Mouse (Mus musculus) kidney, postnatal 0 days (tissue): ENCODE measurements at regions not wholly inside any gene's neighbourhood (a gene's known extent, or its start where the extent isn't known, plus 50 kb on each side); places are given as distances from the start of the nearest gene placed in this dataset.
"Not testable (repeated sequence)": the region's sequence is repeated elsewhere in the genome, so short reads cannot be mapped to it uniquely, and the experiment has no call there.

ENCODE experiments used
- ATAC-seq: fragments of 200-750 bp; cut with Nextera tagmentation; replicated peaks from 2 replicates; pipeline ENCODE4 v1.8.0; 2017; ENCODE audit warnings: low read depth, moderate number of reproducible peaks, moderate TSS enrichment, moderate library complexity; ENCODE audit not compliant: low FRiP score
- DNase-seq: peaks from one replicate; pipeline ENCODE4 v3.0.0-alpha.2; 2016; ENCODE audit warnings: low spot score
- H3K27ac ChIP-seq: fragments of 300-500 bp; sonication (generic); 2 replicates; pipeline ENCODE4 v1.5.1; 2014; ENCODE audit warnings: mild to moderate bottlenecking
- H3K27me3 ChIP-seq: fragments of 300-500 bp; sonication (generic); 2 replicates; pipeline ENCODE4 v1.6.1; 2014; ENCODE audit warnings: low read length, mixed read lengths; ENCODE audit not compliant: insufficient read depth
- H3K36me3 ChIP-seq: fragments of 300-500 bp; sonication (generic); 2 replicates; pipeline ENCODE4 v1.6.1; 2014; ENCODE audit warnings: low read length, mixed read lengths; ENCODE audit not compliant: insufficient read depth
- H3K4me1 ChIP-seq: fragments of 300-500 bp; sonication (generic); replicated peaks from 2 replicates; pipeline ENCODE4 v1.6.1; 2014; ENCODE audit warnings: antibody characterized with exemption, low read length, mixed read lengths; ENCODE audit not compliant: insufficient read depth
- H3K4me2 ChIP-seq: fragments of 300-500 bp; sonication (generic); 2 replicates; pipeline ENCODE4 v1.6.1; 2014; ENCODE audit warnings: mild to moderate bottlenecking, low read length, moderate library complexity, mixed read lengths
- H3K4me3 ChIP-seq: fragments of 300-500 bp; sonication (generic); replicated peaks from 2 replicates; pipeline ENCODE4 v1.5.1; 2014; ENCODE audit warnings: low read depth, low read length
- H3K9ac ChIP-seq: fragments of 300-500 bp; sonication (generic); 2 replicates; pipeline ENCODE4 v1.6.1; 2014; ENCODE audit warnings: low read depth, low read length
- H3K9me3 ChIP-seq: fragments of 300-500 bp; sonication (generic); replicated peaks from 2 replicates; pipeline ENCODE4 v1.6.1; 2016; ENCODE audit warnings: low read length, inconsistent platforms, mixed read lengths
- CTCF ChIP-seq: IDR thresholded peaks from 2 replicates; pipeline ENCODE4 v1.5.1; 2016; ENCODE audit warnings: antibody characterized with exemption, low read depth, mild to moderate bottlenecking, moderate library complexity
- WGBS: fragments of 180-500 bp; shearing (Covaris S2); extraction: QIAGEN DNeasy Blood & Tissue Kit; methylation state at CpG from one replicate; pipeline ENCODE4 v1.1.7; 2014; 5-methylcytosine and 5-hydroxymethylcytosine counted together

DNA sequence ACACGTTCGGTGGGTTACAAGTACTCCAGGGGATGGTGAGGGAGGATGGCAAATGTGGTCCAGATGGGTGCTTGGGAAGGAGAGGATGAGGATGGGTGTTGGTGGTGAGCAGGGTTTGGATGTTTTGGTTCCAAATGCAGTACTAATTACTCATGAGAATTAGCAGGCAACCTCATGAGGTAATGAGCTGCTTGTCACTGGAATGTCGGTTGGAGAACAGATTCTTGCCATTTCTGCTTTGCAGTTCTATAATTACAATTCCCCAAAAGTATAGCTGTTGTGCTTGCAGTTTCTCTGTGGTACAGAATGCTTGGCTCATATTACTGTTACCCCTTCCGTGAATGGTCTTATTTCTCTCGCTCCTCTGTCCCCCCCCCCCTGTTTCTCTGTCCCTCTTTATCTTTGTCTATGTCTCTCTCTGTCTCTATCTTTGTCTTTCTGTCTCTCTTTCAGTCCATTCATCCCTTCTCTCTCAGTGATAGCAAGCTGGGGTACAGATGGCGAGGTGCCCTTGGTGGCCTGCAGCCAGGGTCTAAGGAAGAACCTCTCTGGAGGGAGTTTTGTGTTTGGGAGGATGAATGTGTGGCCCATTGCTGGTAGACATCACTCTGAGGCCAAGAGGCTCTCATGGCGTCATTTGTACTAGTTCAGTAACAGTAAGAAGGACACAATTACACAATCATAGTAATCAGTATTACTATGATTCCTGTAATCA is 232.5 kb downstream of the Enc1 start:
- no peaks in the 10 kb centered on the region for H3K4me1 ChIP-seq
- no peaks in the 10 kb centered on the region for H3K27me3 ChIP-seq
- no peak overlapping the region for H3K9ac ChIP-seq
- TF ChIP-seq CTCF, result no peak
- no peaks in the 10 kb centered on the region for H3K36me3 ChIP-seq
- H3K4me3 ChIP-seq, result no peak overlapping the region
- H3K9me3 ChIP-seq, result no peaks in the 10 kb centered on the region
- ATAC-seq, result no peak
- no peak overlapping the region for H3K4me2 ChIP-seq
- H3K27ac ChIP-seq, result no peak overlapping the region
- no peak for DNase-seq
- 92% methylated on average over 7 of the region's 7 CpGs for WGBS

DNA sequence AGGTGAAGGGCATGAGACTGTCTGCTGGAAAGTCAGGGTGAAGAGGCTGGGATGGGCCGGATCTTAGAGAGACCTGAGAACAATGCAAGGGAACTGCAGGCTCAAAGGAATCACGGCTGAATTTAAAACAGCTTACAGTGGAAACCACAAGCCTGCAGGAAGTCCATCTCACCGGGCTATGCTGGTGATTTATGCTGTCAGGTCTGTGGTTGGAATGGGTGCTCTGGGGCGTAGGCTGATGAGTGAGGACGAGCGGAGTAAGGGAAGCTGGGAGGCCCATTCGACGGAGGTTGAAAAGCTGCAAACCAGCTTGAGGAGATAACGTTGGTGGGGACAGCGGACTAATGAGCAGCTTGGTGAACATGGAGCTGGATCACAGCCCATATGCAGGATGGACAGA is 229.1 kb downstream of the Enc1 start:
- ATAC-seq, result no peak
- H3K36me3 ChIP-seq, result no peaks in the 10 kb centered on the region
- no peak overlapping the region for H3K9ac ChIP-seq
- no peak overlapping the region for H3K4me3 ChIP-seq
- no peaks in the 10 kb centered on the region for H3K27me3 ChIP-seq
- WGBS, result 35% methylated on average over 10 of the region's 10 CpGs
- no peak for TF ChIP-seq CTCF
- peak; percentile 58 for DNase-seq
- H3K4me2 ChIP-seq, result no peak overlapping the region
- H3K27ac ChIP-seq, result no peak overlapping the region
- H3K4me1 ChIP-seq, result no peaks in the 10 kb centered on the region
- no peaks in the 10 kb centered on the region for H3K9me3 ChIP-seq

DNA sequence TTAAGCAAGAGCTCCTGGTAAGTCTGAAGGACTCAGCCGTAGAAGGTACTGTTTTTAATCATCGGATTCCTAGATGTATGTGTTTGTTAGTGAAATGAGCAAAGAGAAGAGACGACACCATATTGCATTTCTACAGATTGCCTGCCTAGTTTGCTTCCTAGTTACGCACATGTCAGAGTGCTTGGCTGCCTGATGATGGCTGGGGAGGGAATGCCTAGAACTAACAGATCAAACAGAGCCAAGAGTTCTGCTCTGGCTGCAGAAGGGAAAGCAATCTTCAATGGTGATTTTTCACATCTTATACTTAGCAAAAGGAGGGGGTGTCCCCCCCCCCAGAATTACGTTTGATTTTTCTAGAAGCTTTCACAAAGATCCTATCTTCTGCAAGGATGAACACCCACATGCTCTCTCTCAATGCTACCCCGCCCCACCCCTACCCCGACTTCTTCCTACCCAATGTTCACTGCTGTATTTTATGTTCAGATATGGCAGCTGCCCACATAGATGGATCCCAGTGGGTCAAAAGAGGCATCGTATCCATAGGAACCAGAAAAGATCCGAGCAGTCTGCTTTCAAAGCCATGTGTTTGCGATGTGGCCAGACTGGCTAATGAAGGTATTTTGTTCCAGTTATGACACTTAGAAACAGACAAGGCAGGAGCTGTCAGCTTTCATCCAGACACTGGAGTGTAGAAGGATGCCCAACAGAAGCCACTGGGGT is 228.1 kb downstream of the Enc1 start:
- Histone ChIP-seq H3K27me3 (no peaks in the 10 kb centered on the region), H3K4me3 (no peak overlapping the region), H3K9ac (no peak overlapping the region), H3K9me3 (no peaks in the 10 kb centered on the region), H3K4me2 (no peak overlapping the region), H3K4me1 (no peaks in the 10 kb centered on the region), H3K27ac (no peak overlapping the region), H3K36me3 (no peaks in the 10 kb centered on the region)
- TF ChIP-seq CTCF, result no peak
- DNase-seq (no peak), ATAC-seq (no peak)
- 88% methylated on average over 10 of the region's 10 CpGs for WGBS

DNA sequence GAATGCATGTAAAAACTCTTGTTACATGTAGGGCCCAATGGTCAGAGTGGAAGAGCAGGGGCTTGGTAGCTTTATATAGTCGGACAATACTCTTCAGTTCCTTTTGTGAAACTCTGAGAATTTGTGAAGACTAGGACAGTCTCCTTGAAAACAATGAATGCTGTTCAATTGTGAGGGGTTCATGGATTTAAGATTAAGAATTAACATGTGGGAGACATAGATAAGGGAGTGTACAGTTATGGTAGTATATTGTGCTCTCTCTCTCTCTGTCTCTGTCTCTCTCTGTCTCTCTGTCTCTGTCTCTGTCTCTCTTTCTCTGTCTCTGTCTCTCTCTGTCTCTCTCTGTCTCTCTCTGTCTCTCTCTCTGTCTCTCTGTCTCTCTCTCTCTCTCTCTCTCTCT is 225.7 kb downstream of the Enc1 start:
- not testable (repeated sequence) for DNase-seq, H3K9me3 ChIP-seq, H3K9ac ChIP-seq, H3K4me3 ChIP-seq, H3K4me1 ChIP-seq, H3K4me2 ChIP-seq, H3K27ac ChIP-seq, ATAC-seq, H3K27me3 ChIP-seq, H3K36me3 ChIP-seq
- WGBS, result 83% methylated on average over 1 of the region's 1 CpGs

DNA sequence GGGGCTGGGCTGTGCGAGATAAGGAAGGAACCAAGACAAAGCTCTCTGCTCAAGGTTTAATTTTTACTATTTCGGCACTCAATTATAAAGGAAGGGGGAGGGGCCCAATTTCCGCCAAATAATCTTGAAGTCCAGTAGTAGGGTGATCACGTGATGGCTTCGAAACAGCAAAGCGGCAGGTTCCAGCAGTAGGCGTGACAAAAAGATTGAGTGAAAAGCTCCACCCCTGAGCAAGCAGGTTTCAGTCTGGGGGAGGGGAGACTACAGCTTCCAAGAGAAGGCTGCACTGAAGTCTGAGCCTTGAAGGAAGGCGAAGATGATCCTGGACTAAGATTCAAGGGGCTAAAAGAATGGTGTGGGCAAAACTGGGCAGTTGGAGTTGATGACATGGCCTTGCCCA is 222.9 kb downstream of the Enc1 start:
- no peaks in the 10 kb centered on the region for H3K27me3 ChIP-seq
- H3K9ac ChIP-seq, result no peak overlapping the region
- H3K9me3 ChIP-seq, result no peaks in the 10 kb centered on the region
- 93% methylated on average over 7 of the region's 8 CpGs for WGBS
- no peak overlapping the region for H3K27ac ChIP-seq
- no peak overlapping the region for H3K4me2 ChIP-seq
- H3K4me3 ChIP-seq, result no peak overlapping the region
- H3K4me1 ChIP-seq, result no peaks in the 10 kb centered on the region
- DNase-seq (no peak), ATAC-seq (no peak)
- TF ChIP-seq CTCF, result no peak
- H3K36me3 ChIP-seq, result no peaks in the 10 kb centered on the region

DNA sequence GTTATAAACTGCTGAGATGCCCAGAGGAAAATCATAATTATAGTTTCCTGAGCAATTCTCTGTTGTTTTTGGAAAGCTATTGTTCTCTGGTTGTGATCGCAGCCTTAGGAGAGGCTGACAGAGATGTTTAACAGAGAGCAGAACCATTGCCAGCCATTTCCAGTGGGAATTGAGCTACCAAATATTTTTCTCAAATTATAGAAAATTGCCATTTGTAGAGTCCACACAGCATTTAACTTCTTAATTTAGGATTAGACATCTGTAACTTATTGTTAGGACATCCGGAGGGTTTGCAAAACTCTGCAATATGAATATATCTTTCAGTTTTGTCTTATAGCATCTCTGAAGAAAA is 222.0 kb downstream of the Enc1 start:
- Histone ChIP-seq H3K4me1 (no peaks in the 10 kb centered on the region), H3K4me3 (no peak overlapping the region), H3K27me3 (no peaks in the 10 kb centered on the region), H3K27ac (no peak overlapping the region), H3K9me3 (no peaks in the 10 kb centered on the region), H3K9ac (no peak overlapping the region), H3K36me3 (no peaks in the 10 kb centered on the region), H3K4me2 (no peak overlapping the region)
- TF ChIP-seq CTCF, result no peak
- 83% methylated on average over 2 of the region's 2 CpGs for whole genome bisulfite sequencing
- no peak for DNase-seq
- ATAC-seq, result no peak
